Mouse (Mus musculus) embryonic facial prominence, embryonic 11.5 days (tissue): ENCODE measurements at regions not wholly inside any gene's neighbourhood (a gene's known extent, or its start where the extent isn't known, plus 50 kb on each side); places are given as distances from the start of the nearest gene placed in this dataset.

ENCODE experiments used
- ATAC-seq: fragments of 200-750 bp; cut with Nextera tagmentation; replicated peaks from 2 replicates; pipeline ENCODE4 v1.8.0; 2017; ENCODE audit warnings: low read depth; ENCODE audit not compliant: insufficient number of reproducible peaks, low FRiP score, low TSS enrichment
- DNase-seq: peaks from one replicate; pipeline ENCODE4 v3.0.0-alpha.2; 2015; ENCODE audit warnings: low spot score
- H3K27ac ChIP-seq: fragments of 300-500 bp; sonication (generic); replicated peaks from 2 replicates; pipeline ENCODE4 v1.5.1; 2014; ENCODE audit warnings: mild to moderate bottlenecking, low read depth, low read length, control low read depth
- H3K27me3 ChIP-seq: fragments of 300-500 bp; sonication (generic); 2 replicates; pipeline ENCODE4 v1.6.1; 2014; ENCODE audit warnings: mild to moderate bottlenecking, low read length, moderate library complexity, mixed read lengths; ENCODE audit not compliant: control insufficient read depth, insufficient read depth
- H3K36me3 ChIP-seq: fragments of 300-500 bp; sonication (generic); replicated peaks from 2 replicates; pipeline ENCODE4 v1.6.1; 2014; ENCODE audit warnings: low read depth, mild to moderate bottlenecking, low read length, moderate library complexity, mixed read lengths; ENCODE audit not compliant: control insufficient read depth, insufficient read depth
- H3K4me1 ChIP-seq: fragments of 300-500 bp; sonication (generic); 2 replicates; pipeline ENCODE4 v1.6.1; 2014; ENCODE audit warnings: low read length, mixed read lengths; ENCODE audit not compliant: control insufficient read depth, insufficient read depth
- H3K4me2 ChIP-seq: fragments of 300-500 bp; sonication (generic); 2 replicates; pipeline ENCODE4 v1.6.1; 2014; ENCODE audit warnings: low read depth, mild to moderate bottlenecking, control low read depth, low read length, moderate library complexity
- H3K4me3 ChIP-seq: fragments of 300-500 bp; sonication (generic); 2 replicates; pipeline ENCODE4 v1.5.1; 2014; ENCODE audit warnings: low read depth, low read length, control low read depth
- H3K9ac ChIP-seq: fragments of 300-500 bp; sonication (generic); replicated peaks from 2 replicates; pipeline ENCODE4 v1.6.1; 2014; ENCODE audit warnings: mild to moderate bottlenecking, control low read depth, low read length
- H3K9me3 ChIP-seq: fragments of 300-500 bp; sonication (generic); replicated peaks from 2 replicates; pipeline ENCODE4 v1.6.1; 2016; ENCODE audit warnings: mild to moderate bottlenecking, low read length, inconsistent platforms, mixed read lengths; ENCODE audit not compliant: control insufficient read depth
- WGBS: fragments of 180-500 bp; shearing (Covaris S2); extraction: QIAGEN DNeasy Blood & Tissue Kit; methylation state at CpG from one replicate; pipeline ENCODE4 v1.1.7; 2014; 5-methylcytosine and 5-hydroxymethylcytosine counted together

- Histone ChIP-seq H3K4me1 (no peaks in the 10 kb centered on the region), H3K4me3 (no peak overlapping the region), H3K9ac (no peak overlapping the region), H3K27me3 (no peaks in the 10 kb centered on the region), H3K36me3 (no peaks in the 10 kb centered on the region), H3K27ac (no peak overlapping the region), H3K9me3 (no peaks in the 10 kb centered on the region), H3K4me2 (no peak overlapping the region)
- ATAC-seq (no peak), DNase-seq (no peak)
- WGBS, result 72% methylated on average over 5 of the region's 5 CpGs
Measured at GRCm38 (mm10) chr7:40670401-40670800, 227.7 kb upstream of the Vstm2b start.

GRCm38 (mm10) chr7:40671068-40671467 is 227.1 kb upstream of the Vstm2b start:
- no peak for DNase-seq
- H3K4me1 ChIP-seq, result no peaks in the 10 kb centered on the region
- H3K27me3 ChIP-seq, result no peaks in the 10 kb centered on the region
- H3K9me3 ChIP-seq, result no peaks in the 10 kb centered on the region
- H3K4me2 ChIP-seq, result no peak overlapping the region
- H3K4me3 ChIP-seq, result no peak overlapping the region
- H3K36me3 ChIP-seq, result no peaks in the 10 kb centered on the region
- no peak overlapping the region for H3K9ac ChIP-seq
- no peak overlapping the region for H3K27ac ChIP-seq
- WGBS, result 95% methylated on average over 4 of the region's 4 CpGs
- ATAC-seq, result no peak

- 63% methylated on average over 1 of the region's 1 CpGs for WGBS
- no peaks in the 10 kb centered on the region for H3K9me3 ChIP-seq
- peak; percentile 13 for DNase-seq
Measured at GRCm38 (mm10) chr7:40672348-40672747, 225.8 kb upstream of the Vstm2b start.

GRCm38 (mm10) chr7:40674397-40674796 is 223.7 kb upstream of the Vstm2b start:
- H3K27ac ChIP-seq, result no peak overlapping the region
- H3K4me3 ChIP-seq, result no peak overlapping the region
- no peak overlapping the region for H3K9ac ChIP-seq
- 71% methylated on average over 3 of the region's 3 CpGs for WGBS
- no peak for ATAC-seq
- no peaks in the 10 kb centered on the region for H3K4me1 ChIP-seq
- H3K4me2 ChIP-seq, result no peak overlapping the region
- H3K9me3 ChIP-seq, result no peaks in the 10 kb centered on the region
- no peaks in the 10 kb centered on the region for H3K27me3 ChIP-seq
- H3K36me3 ChIP-seq, result no peaks in the 10 kb centered on the region
- no peak for DNase-seq

More at GRCm38 (mm10) chr7:40672348-40672747, 225.8 kb upstream of the Vstm2b start:
- Histone ChIP-seq H3K4me2 (no peak overlapping the region), H3K27ac (no peak overlapping the region), H3K27me3 (no peaks in the 10 kb centered on the region), H3K9ac (no peak overlapping the region), H3K36me3 (no peaks in the 10 kb centered on the region), H3K4me3 (no peak overlapping the region), H3K4me1 (no peaks in the 10 kb centered on the region)
- ATAC-seq, result no peak

GRCm38 (mm10) chr7:40677601-40678000 is 220.5 kb upstream of the Vstm2b start:
- H3K9ac ChIP-seq, result no peak overlapping the region
- H3K4me2 ChIP-seq, result no peak overlapping the region
- DNase-seq (no peak), ATAC-seq (no peak)
- no peaks in the 10 kb centered on the region for H3K27me3 ChIP-seq
- WGBS, result 85% methylated on average over 2 of the region's 2 CpGs
- H3K36me3 ChIP-seq, result no peaks in the 10 kb centered on the region
- no peaks in the 10 kb centered on the region for H3K9me3 ChIP-seq
- no peak overlapping the region for H3K27ac ChIP-seq
- H3K4me3 ChIP-seq, result no peak overlapping the region
- H3K4me1 ChIP-seq, result no peaks in the 10 kb centered on the region

- no peak for ATAC-seq
- no peak overlapping the region for H3K27ac ChIP-seq
- 51% methylated on average over 12 of the region's 12 CpGs for WGBS
- H3K4me2 ChIP-seq, result no peak overlapping the region
- no peaks in the 10 kb centered on the region for H3K9me3 ChIP-seq
- no peak for DNase-seq
- H3K9ac ChIP-seq, result no peak overlapping the region
- no peaks in the 10 kb centered on the region for H3K4me1 ChIP-seq
- no peak overlapping the region for H3K4me3 ChIP-seq
- no peaks in the 10 kb centered on the region for H3K36me3 ChIP-seq
- H3K27me3 ChIP-seq, result no peaks in the 10 kb centered on the region
Measured at GRCm38 (mm10) chr7:40680567-40680966, 217.6 kb upstream of the Vstm2b start.

- H3K36me3 ChIP-seq, result no peaks in the 10 kb centered on the region
- no peaks in the 10 kb centered on the region for H3K4me1 ChIP-seq
- 51% methylated on average over 6 of the region's 6 CpGs for WGBS
- no peak overlapping the region for H3K9ac ChIP-seq
- no peaks in the 10 kb centered on the region for H3K27me3 ChIP-seq
- H3K4me2 ChIP-seq, result no peak overlapping the region
- no peak overlapping the region for H3K27ac ChIP-seq
- ATAC-seq, result no peak
- H3K9me3 ChIP-seq, result no peaks in the 10 kb centered on the region
- no peak for DNase-seq
- no peak overlapping the region for H3K4me3 ChIP-seq
Measured at GRCm38 (mm10) chr7:40680993-40681392, 217.1 kb upstream of the Vstm2b start.

- no peak overlapping the region for H3K4me3 ChIP-seq
- no peaks in the 10 kb centered on the region for H3K4me1 ChIP-seq
- no peak for DNase-seq
- ATAC-seq, result no peak
- no peak overlapping the region for H3K4me2 ChIP-seq
- no peaks in the 10 kb centered on the region for H3K9me3 ChIP-seq
- 67% methylated on average over 1 of the region's 1 CpGs for WGBS
- H3K9ac ChIP-seq, result no peak overlapping the region
- no peak overlapping the region for H3K27ac ChIP-seq
- no peaks in the 10 kb centered on the region for H3K36me3 ChIP-seq
- H3K27me3 ChIP-seq, result no peaks in the 10 kb centered on the region
Measured at GRCm38 (mm10) chr7:40683176-40683575, 215.0 kb upstream of the Vstm2b start.
